Mouse (Mus musculus) cerebellum, adult 2 months (tissue): ENCODE measurements at regions not wholly inside any gene's neighbourhood (a gene's known extent, or its start where the extent isn't known, plus 50 kb on each side); places are given as distances from the start of the nearest gene placed in this dataset.

ENCODE experiments used
- CTCF ChIP-seq: fragments of 200-500 bp; IDR thresholded peaks from 2 replicates; pipeline ENCODE4 v1.5.1; 2011; ENCODE audit warnings: low read depth, mild to moderate bottlenecking, control low read depth, low read length, moderate library complexity, borderline replicate concordance; ENCODE audit not compliant: insufficient read depth
- POLR2A ChIP-seq: fragments of 200-500 bp; IDR thresholded peaks from 2 replicates; pipeline ENCODE4 v1.6.1; 2011; ENCODE audit warnings: low read length, control low read depth, borderline replicate concordance; ENCODE audit not compliant: insufficient read depth

DNA sequence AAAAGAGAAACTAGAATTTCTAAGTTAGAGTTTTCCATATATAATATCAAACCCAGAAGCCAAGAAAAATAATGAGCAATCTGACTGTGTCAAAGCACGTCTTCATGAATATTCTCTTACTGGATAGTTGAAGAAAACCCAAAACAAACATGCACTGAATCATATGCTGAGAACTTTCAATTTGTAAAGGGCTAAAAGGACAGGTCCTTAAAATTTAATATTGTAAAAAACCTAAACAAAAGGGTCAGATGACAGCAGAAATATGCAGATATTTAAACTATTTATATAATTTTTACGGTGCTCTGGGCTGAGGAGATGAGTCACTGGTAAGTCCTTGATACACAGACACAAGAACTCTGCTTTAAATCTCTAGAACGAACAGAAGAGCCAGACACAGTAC lies 356.7 kb upstream of the Runx1 start:
- TF ChIP-seq CTCF (no peak), POLR2A (no peak)
